Mouse (Mus musculus): ENCODE measurements around the gene Alkbh6.

- TF ChIP-seq CTCF (IDR thresholded peaks at IDR 0.05; ENCODE audit: low read depth, low read length) (no peak), POLR2A (IDR thresholded peaks at IDR 0.05; ENCODE audit: insufficient read depth, low read length) (peak; percentile 94), EP300 (IDR thresholded peaks at IDR 0.05; ENCODE audit: insufficient read depth, low read depth, low read length) (no peak)
Measured at GRCm38 (mm10) chr7:30308076-30309005, at the start of gene Alkbh6.
